Mouse (Mus musculus): Measurements from ENCODE around the gene Ssbp4. TPM values are rescaled to one million over a fixed set of nuclear protein-coding genes. Genes with fewer than 3 reads are reported as not detected.

The Ssbp4 gene
- polyA plus RNA-seq, 1 experiment from 2014 or later = 122 TPM

- Histone ChIP-seq H3K36me3 (ENCODE audit: control insufficient read depth, insufficient read depth, low read length) (peaks cover 64% of the 10 kb centered on the region), H3K27ac (ENCODE audit: low read length) (no peak overlapping the region), H3K27me3 (ENCODE audit: control insufficient read depth, insufficient read depth, low read length) (no peaks in the 10 kb centered on the region), H3K4me3 (ENCODE audit: low read depth, low read length) (no peak overlapping the region), H3K9me3 (ENCODE audit: control insufficient read depth, low read depth, low read length) (no peaks in the 10 kb centered on the region), H3K9ac (replicated peaks; ENCODE audit: low read depth, low read length) (no peak overlapping the region), H3K4me2 (replicated peaks; ENCODE audit: low read depth, low read length) (no peak overlapping the region), H3K4me1 (ENCODE audit: control insufficient read depth, insufficient read depth, low read length) (no peaks in the 10 kb centered on the region)
- 87% methylated on average over 9 of the region's 9 CpGs for WGBS
- ATAC-seq (ENCODE audit: insufficient number of reproducible peaks, insufficient read depth, low FRiP score, low read depth) = no peak
Observed at GRCm38 (mm10) chr8:70584606-70585257, 23.9 kb downstream of the Ssbp4 start.

- peaks cover 66% of the 10 kb centered on the region for H3K36me3 ChIP-seq (ENCODE audit: control insufficient read depth, insufficient read depth, low read length)
- no peak overlapping the region for H3K9ac ChIP-seq (replicated peaks; ENCODE audit: low read depth, low read length)
- H3K4me1 ChIP-seq (ENCODE audit: control insufficient read depth, insufficient read depth, low read length) = no peaks in the 10 kb centered on the region
- no peak overlapping the region for H3K27ac ChIP-seq (ENCODE audit: low read length)
- WGBS = 91% methylated on average over 18 of the region's 18 CpGs
- no peaks in the 10 kb centered on the region for H3K9me3 ChIP-seq (ENCODE audit: control insufficient read depth, low read depth, low read length)
- no peak overlapping the region for H3K4me2 ChIP-seq (replicated peaks; ENCODE audit: low read depth, low read length)
- no peaks in the 10 kb centered on the region for H3K27me3 ChIP-seq (ENCODE audit: control insufficient read depth, insufficient read depth, low read length)
- no peak overlapping the region for H3K4me3 ChIP-seq (ENCODE audit: low read depth, low read length)
- ATAC-seq (ENCODE audit: insufficient number of reproducible peaks, insufficient read depth, low FRiP score, low read depth) = no peak
Observed at GRCm38 (mm10) chr8:70583476-70584387, 24.9 kb downstream of the Ssbp4 start.

GRCm38 (mm10) chr8:70577207-70577606 is 31.5 kb downstream of the Ssbp4 start:
- H3K4me1 ChIP-seq (ENCODE audit: control insufficient read depth, insufficient read depth, low read length) = no peaks in the 10 kb centered on the region
- WGBS = 92% methylated on average over 3 of the region's 3 CpGs
- no peak overlapping the region for H3K4me2 ChIP-seq (replicated peaks; ENCODE audit: low read depth, low read length)
- no peak overlapping the region for H3K9ac ChIP-seq (replicated peaks; ENCODE audit: low read depth, low read length)
- no peaks in the 10 kb centered on the region for H3K27me3 ChIP-seq (ENCODE audit: control insufficient read depth, insufficient read depth, low read length)
- H3K4me3 ChIP-seq (ENCODE audit: low read depth, low read length) = no peak overlapping the region
- no peaks in the 10 kb centered on the region for H3K9me3 ChIP-seq (ENCODE audit: control insufficient read depth, low read depth, low read length)
- ATAC-seq (ENCODE audit: insufficient number of reproducible peaks, insufficient read depth, low FRiP score, low read depth) = no peak
- no peak overlapping the region for H3K27ac ChIP-seq (ENCODE audit: low read length)
- peaks cover 32% of the 10 kb centered on the region for H3K36me3 ChIP-seq (ENCODE audit: control insufficient read depth, insufficient read depth, low read length)

DNA sequence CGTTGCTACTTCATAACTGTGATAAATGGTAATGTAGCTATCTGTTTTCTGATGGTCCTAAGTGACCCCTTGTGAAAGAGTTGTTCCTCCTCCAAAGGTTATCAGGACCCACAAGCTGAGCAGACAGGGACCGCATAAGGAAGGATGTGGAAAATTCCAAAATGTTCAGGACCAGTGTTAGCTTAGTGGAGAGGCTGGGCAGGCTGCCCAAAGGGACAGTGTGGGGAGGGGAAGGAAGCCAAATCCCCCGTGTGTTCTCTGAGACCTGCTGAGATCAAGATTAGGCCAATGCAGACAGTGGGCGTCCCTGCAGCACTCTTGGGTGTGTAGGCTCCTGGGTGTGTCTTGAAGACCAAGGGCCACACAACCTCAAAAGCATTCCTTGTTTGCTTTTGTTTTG is 33.8 kb downstream of the Ssbp4 start:
- ATAC-seq (ENCODE audit: insufficient number of reproducible peaks, insufficient read depth, low FRiP score, low read depth) = no peak
- Histone ChIP-seq H3K4me3 (ENCODE audit: low read depth, low read length) (no peak overlapping the region), H3K9ac (replicated peaks; ENCODE audit: low read depth, low read length) (no peak overlapping the region), H3K27me3 (ENCODE audit: control insufficient read depth, insufficient read depth, low read length) (no peaks in the 10 kb centered on the region), H3K4me1 (ENCODE audit: control insufficient read depth, insufficient read depth, low read length) (no peaks in the 10 kb centered on the region), H3K4me2 (replicated peaks; ENCODE audit: low read depth, low read length) (no peak overlapping the region), H3K27ac (ENCODE audit: low read length) (no peak overlapping the region), H3K9me3 (ENCODE audit: control insufficient read depth, low read depth, low read length) (no peaks in the 10 kb centered on the region), H3K36me3 (ENCODE audit: control insufficient read depth, insufficient read depth, low read length) (peaks cover 16% of the 10 kb centered on the region)
- WGBS = 84% methylated on average over 4 of the region's 4 CpGs

DNA sequence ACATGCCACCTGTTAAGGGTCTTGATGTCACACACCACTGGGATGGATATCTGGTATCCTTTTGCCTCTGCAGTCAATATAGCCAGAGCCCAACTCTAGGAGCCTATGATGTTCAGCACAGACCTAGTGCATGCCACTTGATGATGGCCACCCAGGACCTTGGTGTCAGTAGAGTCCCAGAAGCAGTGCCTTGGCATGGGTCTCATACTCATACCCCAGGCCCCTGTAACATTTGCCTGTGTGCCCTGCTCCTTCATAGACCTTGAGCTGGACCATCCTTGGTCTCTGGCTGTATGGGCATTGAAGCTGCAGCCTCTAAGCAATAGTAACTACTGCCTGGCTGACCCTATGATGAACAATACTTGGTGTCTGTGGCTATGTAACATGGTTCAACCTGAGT is 34.4 kb downstream of the Ssbp4 start:
- Histone ChIP-seq H3K4me1 (ENCODE audit: control insufficient read depth, insufficient read depth, low read length) (no peaks in the 10 kb centered on the region), H3K36me3 (ENCODE audit: control insufficient read depth, insufficient read depth, low read length) (peaks cover 15% of the 10 kb centered on the region), H3K4me2 (replicated peaks; ENCODE audit: low read depth, low read length) (no peak overlapping the region), H3K27me3 (ENCODE audit: control insufficient read depth, insufficient read depth, low read length) (no peaks in the 10 kb centered on the region), H3K4me3 (ENCODE audit: low read depth, low read length) (no peak overlapping the region), H3K27ac (ENCODE audit: low read length) (no peak overlapping the region), H3K9me3 (ENCODE audit: control insufficient read depth, low read depth, low read length) (no peaks in the 10 kb centered on the region), H3K9ac (replicated peaks; ENCODE audit: low read depth, low read length) (no peak overlapping the region)
- ATAC-seq (ENCODE audit: insufficient number of reproducible peaks, insufficient read depth, low FRiP score, low read depth) = no peak

DNA sequence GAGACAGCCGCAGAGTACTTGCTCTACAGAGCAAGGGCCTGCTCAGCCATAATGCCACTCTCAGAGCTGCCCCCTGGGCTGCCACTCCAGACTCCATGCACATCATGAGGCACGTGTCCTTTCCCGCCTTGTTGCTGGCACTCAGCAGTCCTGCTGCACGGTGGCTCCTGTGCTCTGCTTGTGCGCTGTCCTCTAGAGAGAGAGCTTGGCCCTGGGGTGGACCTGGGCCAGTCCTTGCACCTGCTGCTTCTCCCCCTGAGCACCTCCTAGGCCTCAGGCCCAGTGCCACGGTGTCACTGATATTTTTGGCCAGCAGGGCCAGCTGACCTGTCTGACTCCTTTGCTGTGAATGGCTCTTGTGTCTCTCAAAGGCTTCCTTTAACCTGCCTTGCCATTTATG is 37.7 kb downstream of the Ssbp4 start:
- Histone ChIP-seq H3K9me3 (ENCODE audit: control insufficient read depth, low read depth, low read length) (no peaks in the 10 kb centered on the region), H3K4me2 (replicated peaks; ENCODE audit: low read depth, low read length) (no peak overlapping the region), H3K27ac (ENCODE audit: low read length) (no peak overlapping the region), H3K9ac (replicated peaks; ENCODE audit: low read depth, low read length) (no peak overlapping the region), H3K36me3 (ENCODE audit: control insufficient read depth, insufficient read depth, low read length) (no peaks in the 10 kb centered on the region; the same call in 1 of the 2 replicates), H3K4me1 (ENCODE audit: control insufficient read depth, insufficient read depth, low read length) (no peaks in the 10 kb centered on the region), H3K27me3 (ENCODE audit: control insufficient read depth, insufficient read depth, low read length) (no peaks in the 10 kb centered on the region), H3K4me3 (ENCODE audit: low read depth, low read length) (no peak overlapping the region)
- WGBS = 83% methylated on average over 6 of the region's 6 CpGs
- ATAC-seq (ENCODE audit: insufficient number of reproducible peaks, insufficient read depth, low FRiP score, low read depth) = no peak

DNA sequence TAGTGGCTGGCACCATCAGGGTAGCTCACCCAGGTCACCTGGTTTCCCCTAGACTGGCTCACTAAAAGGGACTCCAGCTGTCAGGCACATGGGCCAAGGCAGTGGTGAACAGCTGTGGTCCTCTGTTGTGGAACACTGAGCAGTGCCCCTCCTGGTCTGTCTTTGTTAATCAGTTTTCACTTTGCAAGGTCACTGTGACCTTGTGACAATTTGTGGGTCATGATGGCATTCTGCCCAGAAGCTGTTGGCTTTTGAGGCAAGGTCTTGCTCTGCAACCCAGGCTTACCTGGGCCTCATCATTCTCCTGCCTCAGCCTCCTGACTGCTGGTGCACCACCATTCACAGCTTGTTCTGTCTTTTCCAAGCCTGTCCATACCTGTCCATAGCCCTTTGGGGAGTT is 38.3 kb downstream of the Ssbp4 start:
- 0 out of 2 replicates have a peak, but pooled peaks cover 3% of the 10 kb centered on the region for H3K4me1 ChIP-seq (ENCODE audit: control insufficient read depth, insufficient read depth, low read length)
- H3K36me3 ChIP-seq (ENCODE audit: control insufficient read depth, insufficient read depth, low read length) = no peaks in the 10 kb centered on the region; the same call in 1 of the 2 replicates
- H3K27me3 ChIP-seq (ENCODE audit: control insufficient read depth, insufficient read depth, low read length) = no peaks in the 10 kb centered on the region
- no peak overlapping the region for H3K4me3 ChIP-seq (ENCODE audit: low read depth, low read length)
- no peaks in the 10 kb centered on the region for H3K9me3 ChIP-seq (ENCODE audit: control insufficient read depth, low read depth, low read length)
- no peak overlapping the region for H3K4me2 ChIP-seq (replicated peaks; ENCODE audit: low read depth, low read length)
- 0 out of 2 replicates have a peak, but pooled peaks have one; percentile 26 for ATAC-seq (ENCODE audit: insufficient number of reproducible peaks, insufficient read depth, low FRiP score, low read depth)
- no peak overlapping the region for H3K27ac ChIP-seq (ENCODE audit: low read length)
- no peak overlapping the region for H3K9ac ChIP-seq (replicated peaks; ENCODE audit: low read depth, low read length)

DNA sequence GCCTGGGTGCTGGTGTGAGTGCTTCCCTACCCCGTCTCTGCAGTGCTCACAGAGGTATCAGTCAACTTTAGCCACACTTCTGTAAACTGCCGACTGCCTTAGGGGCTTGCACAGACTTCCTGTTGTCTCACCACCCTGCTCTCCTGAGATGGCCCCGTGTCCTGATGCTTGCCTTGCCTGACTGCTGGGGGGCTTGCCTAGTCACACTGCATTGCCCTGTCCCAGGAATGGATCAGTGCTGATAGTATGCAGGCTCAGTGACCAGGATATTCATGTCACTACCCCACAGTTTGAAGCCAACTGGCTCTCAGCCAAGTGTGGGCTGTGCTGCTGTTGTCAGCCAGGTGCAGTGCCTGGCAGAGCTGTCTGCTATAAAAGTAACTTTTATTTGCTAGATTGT is 43.1 kb downstream of the Ssbp4 start:
- Histone ChIP-seq H3K27ac (ENCODE audit: low read length) (no peak overlapping the region), H3K36me3 (ENCODE audit: control insufficient read depth, insufficient read depth, low read length) (no peaks in the 10 kb centered on the region), H3K4me2 (replicated peaks; ENCODE audit: low read depth, low read length) (no peak overlapping the region), H3K4me3 (ENCODE audit: low read depth, low read length) (no peak overlapping the region), H3K4me1 (ENCODE audit: control insufficient read depth, insufficient read depth, low read length) (peaks cover 23% of the 10 kb centered on the region), H3K27me3 (ENCODE audit: control insufficient read depth, insufficient read depth, low read length) (no peaks in the 10 kb centered on the region), H3K9me3 (ENCODE audit: control insufficient read depth, low read depth, low read length) (no peaks in the 10 kb centered on the region), H3K9ac (replicated peaks; ENCODE audit: low read depth, low read length) (no peak overlapping the region)
- no peak for ATAC-seq (ENCODE audit: insufficient number of reproducible peaks, insufficient read depth, low FRiP score, low read depth)
- 59% methylated on average over 3 of the region's 3 CpGs for whole genome bisulfite sequencing
